Mouse (Mus musculus): ENCODE measurements at regions not wholly inside any gene's neighbourhood (a gene's known extent, or its start where the extent isn't known, plus 50 kb on each side); places are given as distances from the start of the nearest gene placed in this dataset.

DNA sequence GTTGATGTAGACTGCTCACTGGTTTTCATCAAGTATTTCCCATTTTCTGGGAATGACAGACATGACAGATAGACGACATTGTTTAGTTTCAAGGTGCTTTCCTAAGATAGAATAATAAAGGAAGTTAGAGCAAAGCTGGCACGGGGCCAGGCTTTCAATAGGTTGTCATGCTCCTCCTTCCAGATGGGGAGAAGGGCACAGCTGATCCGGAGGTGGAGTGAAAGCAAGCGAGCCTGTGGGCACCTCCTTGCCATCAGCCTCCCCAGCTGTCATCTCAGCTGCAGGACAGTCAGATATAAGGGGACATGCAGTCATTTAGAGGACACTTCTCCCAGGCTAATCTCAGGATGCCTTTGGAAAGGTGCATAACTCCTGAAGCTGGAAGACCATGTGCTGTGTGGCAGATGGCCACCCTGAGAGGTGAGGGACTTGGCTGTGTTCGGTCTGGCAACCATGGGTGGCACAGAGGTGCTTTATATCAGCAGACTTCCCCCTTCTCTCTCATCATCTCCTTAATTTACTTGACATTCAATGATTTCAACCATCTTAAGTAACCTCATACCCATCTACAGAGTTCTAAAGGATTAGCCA, 318.6 kb downstream of the Epm2a start:
- no peaks in the 10 kb centered on the region for H3K4me1 ChIP-seq (ENCODE audit: control insufficient read depth, insufficient read depth, low read length)
- H3K27me3 ChIP-seq (ENCODE audit: control insufficient read depth, insufficient read depth, low read length) = no peaks in the 10 kb centered on the region
- no peaks in the 10 kb centered on the region for H3K9me3 ChIP-seq (replicated peaks; ENCODE audit: control insufficient read depth, low read length)
- WGBS (ENCODE audit: insufficient replicate concordance) = 52% methylated on average over 5 of the region's 5 CpGs
- no peak overlapping the region for H3K9ac ChIP-seq (ENCODE audit: low read depth, low read length)
- no peak overlapping the region for H3K27ac ChIP-seq (ENCODE audit: low read depth, low read length)
- no peak for ATAC-seq (replicated peaks; ENCODE audit: insufficient number of reproducible peaks, low FRiP score, low TSS enrichment)
- no peak overlapping the region for H3K4me3 ChIP-seq (ENCODE audit: low read depth, low read length)
- H3K36me3 ChIP-seq (ENCODE audit: control insufficient read depth, insufficient read depth, low read length) = no peaks in the 10 kb centered on the region
- H3K4me2 ChIP-seq = no peak overlapping the region

DNA sequence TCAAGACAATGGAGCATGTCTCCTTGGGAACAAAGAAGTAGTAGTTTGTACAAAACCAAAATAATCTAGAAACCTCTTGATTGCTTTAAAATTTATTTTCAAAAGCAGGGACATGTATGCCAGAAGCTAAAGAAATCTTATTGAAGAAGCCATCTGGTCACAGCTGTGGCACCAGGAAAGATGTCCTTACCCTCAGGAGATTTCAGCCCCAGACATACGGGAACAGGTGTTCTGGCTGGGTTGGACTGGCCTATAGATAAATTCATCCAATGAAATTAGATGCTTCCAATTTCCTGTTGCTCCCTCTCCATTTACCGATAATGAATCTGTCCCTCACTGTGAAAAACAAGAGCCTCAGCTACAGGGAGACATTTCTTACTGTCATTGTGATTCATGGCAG, 366.5 kb downstream of the Epm2a start:
- ATAC-seq (replicated peaks; ENCODE audit: insufficient number of reproducible peaks, low FRiP score, low TSS enrichment) = no peak
- 72% methylated on average over 2 of the region's 2 CpGs for WGBS (ENCODE audit: insufficient replicate concordance)
- Histone ChIP-seq H3K4me2 (no peak overlapping the region), H3K4me3 (ENCODE audit: low read depth, low read length) (no peak overlapping the region), H3K27ac (ENCODE audit: low read depth, low read length) (no peak overlapping the region), H3K27me3 (ENCODE audit: control insufficient read depth, insufficient read depth, low read length) (no peaks in the 10 kb centered on the region), H3K9me3 (replicated peaks; ENCODE audit: control insufficient read depth, low read length) (no peaks in the 10 kb centered on the region), H3K36me3 (ENCODE audit: control insufficient read depth, insufficient read depth, low read length) (no peaks in the 10 kb centered on the region), H3K9ac (ENCODE audit: low read depth, low read length) (no peak overlapping the region), H3K4me1 (ENCODE audit: control insufficient read depth, insufficient read depth, low read length) (no peaks in the 10 kb centered on the region)

DNA sequence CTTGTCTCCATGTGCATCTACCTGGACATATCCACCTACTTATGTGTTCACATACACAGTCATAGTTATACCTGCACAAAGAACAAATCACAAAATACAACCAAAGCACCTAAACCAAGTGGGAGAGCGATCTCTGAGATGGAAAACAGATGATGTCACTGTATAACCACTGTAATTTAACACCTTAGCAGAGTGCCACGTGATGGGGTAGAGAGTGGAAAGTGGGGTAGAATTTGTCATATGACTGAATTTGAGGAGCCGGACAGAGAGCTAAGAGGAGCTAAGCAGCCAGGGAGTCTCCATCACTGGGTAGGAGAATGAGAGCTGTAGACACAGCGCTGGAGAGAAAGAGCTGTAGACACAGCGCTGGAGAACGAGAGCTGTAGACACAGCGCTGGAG, 381.6 kb downstream of the Epm2a start:
- Histone ChIP-seq H3K9me3 (replicated peaks; ENCODE audit: control insufficient read depth, low read length) (no peaks in the 10 kb centered on the region), H3K27me3 (ENCODE audit: control insufficient read depth, insufficient read depth, low read length) (no peaks in the 10 kb centered on the region), H3K36me3 (ENCODE audit: control insufficient read depth, insufficient read depth, low read length) (no peaks in the 10 kb centered on the region), H3K4me2 (no peak overlapping the region), H3K4me1 (ENCODE audit: control insufficient read depth, insufficient read depth, low read length) (no peaks in the 10 kb centered on the region), H3K4me3 (ENCODE audit: low read depth, low read length) (no peak overlapping the region), H3K9ac (ENCODE audit: low read depth, low read length) (no peak overlapping the region), H3K27ac (ENCODE audit: low read depth, low read length) (no peak overlapping the region)
- 77% methylated on average over 7 of the region's 7 CpGs for WGBS (ENCODE audit: insufficient replicate concordance)
- ATAC-seq (replicated peaks; ENCODE audit: insufficient number of reproducible peaks, low FRiP score, low TSS enrichment) = no peak

- Histone ChIP-seq H3K27ac (ENCODE audit: low read depth, low read length) (no peak overlapping the region), H3K4me3 (ENCODE audit: low read depth, low read length) (no peak overlapping the region), H3K9ac (ENCODE audit: low read depth, low read length) (no peak overlapping the region), H3K27me3 (ENCODE audit: control insufficient read depth, insufficient read depth, low read length) (no peaks in the 10 kb centered on the region), H3K4me1 (ENCODE audit: control insufficient read depth, insufficient read depth, low read length) (no peaks in the 10 kb centered on the region), H3K36me3 (ENCODE audit: control insufficient read depth, insufficient read depth, low read length) (no peaks in the 10 kb centered on the region), H3K4me2 (no peak overlapping the region), H3K9me3 (replicated peaks; ENCODE audit: control insufficient read depth, low read length) (no peaks in the 10 kb centered on the region)
- no peak for ATAC-seq (replicated peaks; ENCODE audit: insufficient number of reproducible peaks, low FRiP score, low TSS enrichment)
- 75% methylated on average over 2 of the region's 2 CpGs for WGBS (ENCODE audit: insufficient replicate concordance)
Measured at GRCm38 (mm10) chr10:11729536-11729935, 386.3 kb downstream of the Epm2a start.

GRCm38 (mm10) chr10:11739574-11740368, 396.6 kb downstream of the Epm2a start:
- H3K9ac ChIP-seq (ENCODE audit: low read depth, low read length) = no peak overlapping the region
- H3K4me2 ChIP-seq = no peak overlapping the region
- H3K27ac ChIP-seq (ENCODE audit: low read depth, low read length) = no peak overlapping the region
- no peak overlapping the region for H3K4me3 ChIP-seq (ENCODE audit: low read depth, low read length)
- H3K4me1 ChIP-seq (ENCODE audit: control insufficient read depth, insufficient read depth, low read length) = no peaks in the 10 kb centered on the region
- no peaks in the 10 kb centered on the region for H3K9me3 ChIP-seq (replicated peaks; ENCODE audit: control insufficient read depth, low read length)
- WGBS (ENCODE audit: insufficient replicate concordance) = 77% methylated on average over 5 of the region's 5 CpGs
- no peaks in the 10 kb centered on the region for H3K27me3 ChIP-seq (ENCODE audit: control insufficient read depth, insufficient read depth, low read length)
- H3K36me3 ChIP-seq (ENCODE audit: control insufficient read depth, insufficient read depth, low read length) = no peaks in the 10 kb centered on the region
- ATAC-seq (replicated peaks; ENCODE audit: insufficient number of reproducible peaks, low FRiP score, low TSS enrichment) = no peak

DNA sequence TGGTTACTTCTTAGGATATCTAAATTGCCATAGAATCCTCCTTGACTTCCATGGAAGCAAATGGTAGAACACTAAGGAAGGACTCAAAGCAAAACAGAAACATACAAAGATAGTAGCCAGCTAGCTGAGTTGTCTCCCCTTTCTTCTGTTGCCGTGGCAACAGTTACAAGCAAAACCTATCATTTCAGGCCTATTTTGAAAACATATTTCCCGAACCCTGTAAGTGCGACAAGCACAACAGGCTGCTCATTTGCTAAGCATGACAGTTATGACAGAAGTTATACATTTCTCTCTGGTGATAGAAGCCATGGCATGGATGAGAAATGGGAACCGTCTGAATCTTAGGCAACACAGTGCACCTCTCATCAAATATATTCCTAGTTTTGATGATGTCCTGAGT, 402.4 kb downstream of the Epm2a start:
- no peak for ATAC-seq (replicated peaks; ENCODE audit: insufficient number of reproducible peaks, low FRiP score, low TSS enrichment)
- H3K4me3 ChIP-seq (ENCODE audit: low read depth, low read length) = no peak overlapping the region
- 79% methylated on average over 4 of the region's 4 CpGs for WGBS (ENCODE audit: insufficient replicate concordance)
- no peak overlapping the region for H3K9ac ChIP-seq (ENCODE audit: low read depth, low read length)
- H3K9me3 ChIP-seq (replicated peaks; ENCODE audit: control insufficient read depth, low read length) = no peaks in the 10 kb centered on the region
- H3K27ac ChIP-seq (ENCODE audit: low read depth, low read length) = no peak overlapping the region
- no peaks in the 10 kb centered on the region for H3K27me3 ChIP-seq (ENCODE audit: control insufficient read depth, insufficient read depth, low read length)
- no peak overlapping the region for H3K4me2 ChIP-seq
- H3K4me1 ChIP-seq (ENCODE audit: control insufficient read depth, insufficient read depth, low read length) = no peaks in the 10 kb centered on the region
- no peaks in the 10 kb centered on the region for H3K36me3 ChIP-seq (ENCODE audit: control insufficient read depth, insufficient read depth, low read length)

GRCm38 (mm10) chr10:11746959-11747358, 403.8 kb downstream of the Epm2a start:
- H3K36me3 ChIP-seq (ENCODE audit: control insufficient read depth, insufficient read depth, low read length) = no peaks in the 10 kb centered on the region
- no peaks in the 10 kb centered on the region for H3K27me3 ChIP-seq (ENCODE audit: control insufficient read depth, insufficient read depth, low read length)
- ATAC-seq (replicated peaks; ENCODE audit: insufficient number of reproducible peaks, low FRiP score, low TSS enrichment) = no peak
- no peaks in the 10 kb centered on the region for H3K4me1 ChIP-seq (ENCODE audit: control insufficient read depth, insufficient read depth, low read length)
- no peak overlapping the region for H3K4me2 ChIP-seq
- no peak overlapping the region for H3K27ac ChIP-seq (ENCODE audit: low read depth, low read length)
- H3K4me3 ChIP-seq (ENCODE audit: low read depth, low read length) = no peak overlapping the region
- H3K9me3 ChIP-seq (replicated peaks; ENCODE audit: control insufficient read depth, low read length) = no peaks in the 10 kb centered on the region
- H3K9ac ChIP-seq (ENCODE audit: low read depth, low read length) = no peak overlapping the region

- H3K27ac ChIP-seq (ENCODE audit: low read depth, low read length) = no peak overlapping the region
- no peak overlapping the region for H3K4me2 ChIP-seq
- H3K9me3 ChIP-seq (replicated peaks; ENCODE audit: control insufficient read depth, low read length) = no peaks in the 10 kb centered on the region
- no peaks in the 10 kb centered on the region for H3K27me3 ChIP-seq (ENCODE audit: control insufficient read depth, insufficient read depth, low read length)
- H3K36me3 ChIP-seq (ENCODE audit: control insufficient read depth, insufficient read depth, low read length) = no peaks in the 10 kb centered on the region
- no peak overlapping the region for H3K4me3 ChIP-seq (ENCODE audit: low read depth, low read length)
- H3K9ac ChIP-seq (ENCODE audit: low read depth, low read length) = no peak overlapping the region
- no peaks in the 10 kb centered on the region for H3K4me1 ChIP-seq (ENCODE audit: control insufficient read depth, insufficient read depth, low read length)
- no peak for ATAC-seq (replicated peaks; ENCODE audit: insufficient number of reproducible peaks, low FRiP score, low TSS enrichment)
- 76% methylated on average over 5 of the region's 5 CpGs for WGBS (ENCODE audit: insufficient replicate concordance)
Measured at GRCm38 (mm10) chr10:11755105-11755730, 412.0 kb downstream of the Epm2a start.

All from heart, embryonic 11.5 days (tissue).